Mouse (Mus musculus): ENCODE data around the gene Fkbpl.

- no peak for TF ChIP-seq CTCF (IDR thresholded peaks at IDR 0.05)
- TF ChIP-seq EP300 (IDR thresholded peaks at IDR 0.05), result no peak
These were observed 8.4 kb downstream of the Fkbpl start for GRCm38 (mm10) chr17:34652985-34653384.

Data from lung, postnatal 0 days (tissue).